Mouse (Mus musculus) kidney, postnatal 36 days (tissue): ENCODE data around the gene Snd1.

Experiments
- DNase-seq, 2 experiments: peaks; one replicate each; pipeline ENCODE4 v3.0.0; 2021 to 2022; ENCODE audit warnings: mixed read lengths in 2 of 2

Gene Snd1

GRCm38 (mm10) chr6:28817039-28817438 lies 342.1 kb downstream of the Snd1 start:
- no peak for DNase-seq

- no peak for DNase-seq
Observed at GRCm38 (mm10) chr6:28819509-28820358, 344.8 kb downstream of the Snd1 start.

GRCm38 (mm10) chr6:28822296-28822695 lies 347.4 kb downstream of the Snd1 start:
- DNase-seq, result no peak

- DNase-seq, result no peak
Observed at GRCm38 (mm10) chr6:28823375-28823774, 348.4 kb downstream of the Snd1 start.

GRCm38 (mm10) chr6:28823802-28824201 lies 348.9 kb downstream of the Snd1 start:
- DNase-seq, result no peak

- DNase-seq, result no peak
Observed at GRCm38 (mm10) chr6:28825894-28826293, 351.0 kb downstream of the Snd1 start.

- no peak for DNase-seq
Observed at GRCm38 (mm10) chr6:28826689-28827389, 351.9 kb downstream of the Snd1 start.

GRCm38 (mm10) chr6:28827565-28827964 lies 352.6 kb downstream of the Snd1 start:
- DNase-seq, result no peak

GRCm38 (mm10) chr6:28828593-28828992 lies 353.7 kb downstream of the Snd1 start:
- no peak for DNase-seq

- DNase-seq, result no peak
Observed at GRCm38 (mm10) chr6:28830306-28830705, 355.4 kb downstream of the Snd1 start.

GRCm38 (mm10) chr6:28831011-28831853 lies 356.3 kb downstream of the Snd1 start, which contains the start of gene Lrrc4:
Gene Lrrc4, minus strand, starts transcription at chr6:28831747.
- no peak for DNase-seq

GRCm38 (mm10) chr6:28831854-28832750 lies 357.2 kb downstream of the Snd1 start:
- DNase-seq, result peak in 1 of 2 experiments; percentile 49

- peak in 1 of 2 experiments; percentile 61 for DNase-seq
Observed at GRCm38 (mm10) chr6:28832751-28833291, 357.9 kb downstream of the Snd1 start.

GRCm38 (mm10) chr6:28833380-28833822 lies 358.5 kb downstream of the Snd1 start:
- peak in 1 of 2 experiments; percentile 33 for DNase-seq

- DNase-seq, result no peak
Observed at GRCm38 (mm10) chr6:28834046-28834445, 359.1 kb downstream of the Snd1 start.

GRCm38 (mm10) chr6:28836600-28836999 lies 361.7 kb downstream of the Snd1 start:
- no peak for DNase-seq

GRCm38 (mm10) chr6:28841569-28841968 lies 366.6 kb downstream of the Snd1 start:
- no peak for DNase-seq

- DNase-seq, result no peak
Observed at GRCm38 (mm10) chr6:28842375-28843276, 367.7 kb downstream of the Snd1 start.

- no peak for DNase-seq
Observed at GRCm38 (mm10) chr6:28845610-28846009, 370.7 kb downstream of the Snd1 start.

GRCm38 (mm10) chr6:28847616-28848015 lies 372.7 kb downstream of the Snd1 start:
- DNase-seq, result no peak
